Mouse (Mus musculus) telencephalon, adult 2 months (tissue): Measurements from ENCODE around the gene Etv6.
A peak's percentile ranks its signal among the peaks of the same experiment; 100 is the strongest.

Source experiments
- DNase-seq: peaks from one replicate; pipeline ENCODE4 v3.0.0-alpha.2; 2011; ENCODE audit warnings: low read depth, low spot score

The Etv6 gene

GRCm38 (mm10) chr6:134252081-134252755 lies 216.7 kb downstream of the Etv6 start:
- no peak for DNase-seq

- DNase-seq, result no peak
Measured at GRCm38 (mm10) chr6:134256369-134256768, 220.9 kb downstream of the Etv6 start.

- DNase-seq, result no peak
Measured at GRCm38 (mm10) chr6:134259913-134260312, 224.4 kb downstream of the Etv6 start.

- DNase-seq, result no peak
Measured at GRCm38 (mm10) chr6:134261904-134262303, 226.4 kb downstream of the Etv6 start.

- no peak for DNase-seq
Measured at GRCm38 (mm10) chr6:134262383-134262782, 226.9 kb downstream of the Etv6 start.

GRCm38 (mm10) chr6:134262911-134263607 lies 227.6 kb downstream of the Etv6 start:
- DNase-seq, result no peak

GRCm38 (mm10) chr6:134273884-134274283 lies 238.4 kb downstream of the Etv6 start:
- no peak for DNase-seq

- DNase-seq, result peak; percentile 40
Measured at GRCm38 (mm10) chr6:134276954-134277353, 241.5 kb downstream of the Etv6 start.

- DNase-seq, result no peak
Measured at GRCm38 (mm10) chr6:134282095-134282494, 246.6 kb downstream of the Etv6 start.

GRCm38 (mm10) chr6:134291823-134292222 lies 256.3 kb downstream of the Etv6 start:
- DNase-seq, result no peak

GRCm38 (mm10) chr6:134292404-134292803 lies 256.9 kb downstream of the Etv6 start:
- DNase-seq, result no peak

- no peak for DNase-seq
Measured at GRCm38 (mm10) chr6:134293615-134294508, 258.4 kb downstream of the Etv6 start.

GRCm38 (mm10) chr6:134297884-134298619 lies 262.6 kb downstream of the Etv6 start:
- DNase-seq, result no peak

- DNase-seq, result no peak
Measured at GRCm38 (mm10) chr6:134301951-134302350, 266.5 kb downstream of the Etv6 start.

- no peak for DNase-seq
Measured at GRCm38 (mm10) chr6:134311346-134311745, 275.8 kb downstream of the Etv6 start.

- DNase-seq, result no peak
Measured at GRCm38 (mm10) chr6:134312571-134312970, 277.1 kb downstream of the Etv6 start.

GRCm38 (mm10) chr6:134317371-134317770 lies 281.9 kb downstream of the Etv6 start:
- DNase-seq, result peak; percentile 62
